Comparison of ENCODE assay signal across 8 mouse cellular contexts in the genomic region with DNA sequence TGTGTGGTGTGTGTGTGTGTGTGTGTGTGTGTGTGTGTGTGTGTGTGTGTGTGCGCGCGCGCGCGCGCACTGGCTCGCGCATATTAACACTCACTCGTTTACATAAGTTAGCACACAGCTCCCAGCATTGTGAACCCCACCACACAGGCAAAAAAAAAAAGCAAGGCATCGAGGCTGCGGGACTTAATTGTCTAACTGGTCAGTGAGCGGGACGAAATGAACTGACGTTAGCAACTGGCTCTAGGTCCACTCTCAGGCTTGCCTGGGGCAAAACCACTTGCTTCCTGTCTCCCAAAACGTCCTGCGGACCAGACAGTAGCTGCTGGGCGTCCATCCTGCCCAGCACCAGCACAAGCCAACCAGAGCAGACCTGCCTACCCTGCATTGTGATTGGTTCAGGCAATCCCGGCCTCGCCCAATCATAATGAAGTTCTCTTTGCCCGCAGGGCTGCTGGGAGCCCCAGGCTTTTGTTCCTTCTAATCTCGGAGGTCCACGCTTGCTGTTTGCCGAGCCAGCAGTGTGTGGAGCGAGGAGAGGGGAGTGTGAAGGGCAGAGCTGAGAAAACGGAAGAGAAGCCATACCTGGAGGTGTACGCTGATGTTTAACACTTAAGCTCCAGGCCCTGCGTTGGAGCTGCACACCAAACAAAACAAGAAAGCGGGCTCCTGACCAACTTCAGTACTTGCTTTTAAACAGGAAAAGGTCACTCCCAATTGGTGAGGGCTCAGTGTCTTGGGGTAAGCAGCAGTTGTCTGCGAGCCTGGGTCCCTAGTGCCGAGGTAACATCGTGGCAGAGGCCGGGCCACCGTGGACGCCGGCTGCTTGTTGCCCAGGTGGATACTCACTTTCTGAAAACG. TPM values are rescaled to one million over a fixed set of nuclear protein-coding genes. Genes with fewer than 3 reads are reported as not detected.
DNase-seq lines count a peak whose midpoint lies in the region; ATAC-seq and TF ChIP-seq lines count a peak whose summit lies in the region.

No protein-coding gene starts in this region.

- 0 out of 2 replicates have a peak, but pooled peaks cover 5% of the 10 kb centered on the region for H3K9me3 ChIP-seq in embryonic facial prominence, embryonic 10.5 days
- H3K9me3 ChIP-seq in intestine, postnatal 0 days (ENCODE audit: control insufficient read depth): no peaks in the 10 kb centered on the region
- H3K9me3 ChIP-seq in midbrain, embryonic 10.5 days (replicated peaks): 0 out of 2 replicates have a peak, but pooled peaks cover 4% of the 10 kb centered on the region

- no peak for TF ChIP-seq CTCF in intestine, postnatal 0 days (IDR thresholded peaks at IDR 0.05; ENCODE audit: low read depth)

- peaks cover 49% of the 10 kb centered on the region for H3K4me1 ChIP-seq in embryonic facial prominence, embryonic 10.5 days
- peaks cover 11% of the 10 kb centered on the region for H3K4me1 ChIP-seq in intestine, postnatal 0 days (replicated peaks; ENCODE audit: control insufficient read depth, insufficient read depth, low read length)
- peaks cover 54% of the 10 kb centered on the region for H3K4me1 ChIP-seq in midbrain, embryonic 10.5 days

- intact Hi-C loops in left cerebral cortex, postnatal 36 days (cut with DNase I): no loop called here

- peak; percentile 96 for ATAC-seq in granulocyte monocyte progenitor cell, adult 5-6 weeks (replicated peaks; ENCODE audit: poor library complexity, severe bottlenecking)
- ATAC-seq in intestine, postnatal 0 days: peak; percentile 94

- H3K4me3 ChIP-seq in embryonic facial prominence, embryonic 10.5 days: peak overlapping the region; percentile 63
- peak overlapping the region; percentile 44 for H3K4me3 ChIP-seq in intestine, postnatal 0 days (ENCODE audit: low read depth, low read length)
- H3K4me3 ChIP-seq in midbrain, embryonic 10.5 days: peak overlapping the region; percentile 66

- 8% methylated on average over 37 of the region's 37 CpGs for WGBS in embryonic facial prominence, embryonic 10.5 days
- WGBS in intestine, postnatal 0 days: under 1% methylated on average over 37 of the region's 37 CpGs
- 10% methylated on average over 37 of the region's 37 CpGs for WGBS in midbrain, embryonic 10.5 days

- H3K4me2 ChIP-seq in intestine, postnatal 0 days (replicated peaks; ENCODE audit: low read depth): peak overlapping the region; percentile 83

- no peaks in the 10 kb centered on the region for H3K36me3 ChIP-seq in embryonic facial prominence, embryonic 10.5 days (replicated peaks)
- no peaks in the 10 kb centered on the region for H3K36me3 ChIP-seq in intestine, postnatal 0 days (ENCODE audit: control insufficient read depth, insufficient read depth)
- no peaks in the 10 kb centered on the region for H3K36me3 ChIP-seq in midbrain, embryonic 10.5 days

- DNase-seq in adrenal gland, postnatal 14 days: peak; percentile 94
- peak; percentile 95 for DNase-seq in embryonic facial prominence, embryonic 10.5 days (ENCODE audit: low spot score)
- DNase-seq in left cerebral cortex, postnatal 36 days (ENCODE audit: low spot score in 2 of 2): peak; percentile 92
- DNase-seq in midbrain, embryonic 10.5 days (ENCODE audit: low spot score): peak; percentile 94
- peak; percentile 93 to 95 for DNase-seq in right cerebral cortex, postnatal 36 days (ENCODE audit: low spot score in 2 of 2)
- peak; percentile 88 to 89 for DNase-seq in urinary bladder, postnatal 4 days (ENCODE audit: low spot score in 2 of 2)

- H3K27me3 ChIP-seq in embryonic facial prominence, embryonic 10.5 days (replicated peaks; ENCODE audit: low read depth, poor library complexity, severe bottlenecking): 0 out of 2 replicates have a peak, but pooled peaks cover 3% of the 10 kb centered on the region
- H3K27me3 ChIP-seq in intestine, postnatal 0 days (replicated peaks; ENCODE audit: control insufficient read depth, insufficient read depth, low read length): no peaks in the 10 kb centered on the region
- H3K27me3 ChIP-seq in midbrain, embryonic 10.5 days (ENCODE audit: low read depth, poor library complexity, severe bottlenecking): no peaks in the 10 kb centered on the region

- H3K9ac ChIP-seq in intestine, postnatal 0 days (ENCODE audit: low read depth, low read length): peak overlapping the region; percentile 59

- H3K27ac ChIP-seq in embryonic facial prominence, embryonic 10.5 days (replicated peaks): peak overlapping the region; percentile 96
- H3K27ac ChIP-seq in intestine, postnatal 0 days (ENCODE audit: low read depth, low read length): peak overlapping the region; percentile 90
- peak overlapping the region; percentile 96 for H3K27ac ChIP-seq in midbrain, embryonic 10.5 days (replicated peaks)

RNA-seq across cellular contexts. Expression of a gene that starts 32.3 kb away (rescaled TPM):
- 1,064 and 1,109 TPM in 2 replicates for total RNA-seq in adrenal gland, postnatal 14 days (2021)
- polyA plus RNA-seq in embryonic facial prominence, embryonic 10.5 days (2016; fragmentation: Nextera tagmentation; extraction: Ambion mirVana): 3,067 and 3,150 TPM in 2 replicates
- 1,412 and 1,653 TPM in 2 replicates for total RNA-seq in granulocyte monocyte progenitor cell, adult 5-6 weeks (2014; fragmentation: Nextera tagmentation)
- 733 and 780 TPM in 2 replicates for total RNA-seq in granulocyte monocyte progenitor cell, adult 5-6 weeks (2017)
- 1,513 and 1,605 TPM in 2 replicates for polyA plus RNA-seq in intestine, postnatal 0 days (2015; fragmentation: Nextera tagmentation; extraction: Ambion mirVana)
- 1,000 to 10,000 TPM; 1,144 to 1,299 TPM for total RNA-seq in left cerebral cortex, postnatal 36 days (2021)
- 2,836 and 2,964 TPM in 2 replicates for polyA plus RNA-seq in midbrain, embryonic 10.5 days (2016; fragmentation: Nextera tagmentation; extraction: Ambion mirVana)

RNA-seq across cellular contexts. Expression of a gene that starts 45.3 kb away (rescaled TPM):
- 0.37 and 0.71 TPM in 2 replicates for total RNA-seq in adrenal gland, postnatal 14 days (2021)
- polyA plus RNA-seq in embryonic facial prominence, embryonic 10.5 days (2016; fragmentation: Nextera tagmentation; extraction: Ambion mirVana): 0.10 and 0.19 TPM in 2 replicates
- not detected in 2 replicates for total RNA-seq in granulocyte monocyte progenitor cell, adult 5-6 weeks (2014; fragmentation: Nextera tagmentation)
- total RNA-seq in granulocyte monocyte progenitor cell, adult 5-6 weeks (2017): not detected in 2 replicates
- polyA plus RNA-seq in intestine, postnatal 0 days (2015; fragmentation: Nextera tagmentation; extraction: Ambion mirVana): 0.14 and 0.16 TPM in 2 replicates
- total RNA-seq in left cerebral cortex, postnatal 36 days (2021): under 1 TPM; 0.25 to 0.72 TPM
- polyA plus RNA-seq in midbrain, embryonic 10.5 days (2016; fragmentation: Nextera tagmentation; extraction: Ambion mirVana): 0.61 and 0.62 TPM in 2 replicates

Comparison
In these comparisons a context has a peak if more than half of its experiments do, and no peak if none do; other contexts are left out.
1. Peak in every context shown above with its lines: DNase-seq, ATAC-seq, H3K4me3 ChIP-seq and H3K27ac ChIP-seq.